Mouse (Mus musculus): ENCODE data around the gene Ptger1. TPM values are rescaled to one million over a fixed set of nuclear protein-coding genes. Genes with fewer than 3 reads are reported as not detected.

Ptger1 gene
- total RNA-seq (2021): 1 to 10 TPM; 1.4 to 1.5 TPM
- long read RNA-seq, experiment 1, partial matches to known transcripts: 0 of 2 reads
- long read RNA-seq, experiment 1, other reads (novel, unspliced or antisense): 2 of 2 reads
- long read RNA-seq, experiment 2: 0 reads

- intact Hi-C loops (cut with DNase I): no loop called here
- DNase-seq (ENCODE audit: low spot score in 2 of 2): no peak
Observed at GRCm38 (mm10) chr8:83665969-83666865, at the start of gene Ptger1. Gene Ptger1, plus strand, starts transcription at chr8:83666678.

GRCm38 (mm10) chr8:83617111-83617510 lies 49.4 kb upstream of the Ptger1 start:
- intact Hi-C loops (cut with DNase I): no loop called here
- no peak for DNase-seq (ENCODE audit: low spot score in 2 of 2)

GRCm38 (mm10) chr8:83618566-83618965 lies 47.9 kb upstream of the Ptger1 start:
- intact Hi-C loops (cut with DNase I): no loop called here
- DNase-seq (ENCODE audit: low spot score in 2 of 2): no peak

GRCm38 (mm10) chr8:83619568-83620285 lies 46.8 kb upstream of the Ptger1 start:
- no peak for DNase-seq (ENCODE audit: low spot score in 2 of 2)
- intact Hi-C loops (cut with DNase I): no loop called here

GRCm38 (mm10) chr8:83621691-83622388 lies 44.6 kb upstream of the Ptger1 start:
- no peak for DNase-seq (ENCODE audit: low spot score in 2 of 2)
- intact Hi-C loops (cut with DNase I): no loop called here

- intact Hi-C loops (cut with DNase I): no loop called here
- peak; percentile 93 to 95 for DNase-seq (ENCODE audit: low spot score in 2 of 2)
Observed at GRCm38 (mm10) chr8:83622389-83622989, 44.0 kb upstream of the Ptger1 start.

- DNase-seq (ENCODE audit: low spot score in 2 of 2): no peak
- intact Hi-C loops (cut with DNase I): no loop called here
Observed at GRCm38 (mm10) chr8:83623549-83623948, 42.9 kb upstream of the Ptger1 start.

- DNase-seq (ENCODE audit: low spot score in 2 of 2): peak in 1 of 2 experiments; percentile 46
- intact Hi-C loops (cut with DNase I): no loop called here
Observed at GRCm38 (mm10) chr8:83624739-83625138, 41.7 kb upstream of the Ptger1 start.

- no peak for DNase-seq (ENCODE audit: low spot score in 2 of 2)
- intact Hi-C loops (cut with DNase I): no loop called here
Observed at GRCm38 (mm10) chr8:83625676-83626299, 40.7 kb upstream of the Ptger1 start.

- intact Hi-C loops (cut with DNase I): no loop called here
Observed at GRCm38 (mm10) chr8:83632083-83632707, 34.3 kb upstream of the Ptger1 start.

GRCm38 (mm10) chr8:83638856-83639255 lies 27.6 kb upstream of the Ptger1 start:
- intact Hi-C loops (cut with DNase I): no loop called here
- no peak for DNase-seq (ENCODE audit: low spot score in 2 of 2)

More at GRCm38 (mm10) chr8:83632083-83632707, 34.3 kb upstream of the Ptger1 start:
- DNase-seq (ENCODE audit: low spot score in 2 of 2): no peak

GRCm38 (mm10) chr8:83639649-83640048 lies 26.8 kb upstream of the Ptger1 start:
- intact Hi-C loops (cut with DNase I): no loop called here
- no peak for DNase-seq (ENCODE audit: low spot score in 2 of 2)

- intact Hi-C loops (cut with DNase I): no loop called here
Observed at GRCm38 (mm10) chr8:83647511-83647910, 19.0 kb upstream of the Ptger1 start.

GRCm38 (mm10) chr8:83648031-83648430 lies 18.4 kb upstream of the Ptger1 start:
- intact Hi-C loops (cut with DNase I): no loop called here
- no peak for DNase-seq (ENCODE audit: low spot score in 2 of 2)

More at GRCm38 (mm10) chr8:83647511-83647910, 19.0 kb upstream of the Ptger1 start:
- DNase-seq (ENCODE audit: low spot score in 2 of 2): no peak

GRCm38 (mm10) chr8:83649699-83650098 lies 16.8 kb upstream of the Ptger1 start:
- intact Hi-C loops (cut with DNase I): no loop called here
- DNase-seq (ENCODE audit: low spot score in 2 of 2): peak in 1 of 2 experiments; percentile 24

- intact Hi-C loops (cut with DNase I): no loop called here
- DNase-seq (ENCODE audit: low spot score in 2 of 2): peak; percentile 96 to 98
Observed at GRCm38 (mm10) chr8:83652030-83652743, 14.3 kb upstream of the Ptger1 start, which contains the start of gene Gipc1. Gene Gipc1, plus strand, starts transcription at chr8:83652677.

- intact Hi-C loops (cut with DNase I): no loop called here
- peak in 1 of 2 experiments; percentile 22 for DNase-seq (ENCODE audit: low spot score in 2 of 2)
Observed at GRCm38 (mm10) chr8:83652744-83653661, 13.5 kb upstream of the Ptger1 start.
